Mouse (Mus musculus): ENCODE results near the gene Tmem145. TPM values are rescaled to one million over a fixed set of nuclear protein-coding genes. Genes with fewer than 3 reads are reported as not detected.
A peak's percentile ranks its signal among the peaks of the same experiment; 100 is the strongest.
"Not testable (repeated sequence)": the region's sequence is repeated elsewhere in the genome, so short reads cannot be mapped to it uniquely, and the experiment has no call there.

Gene Tmem145
- not detected for total RNA-seq (2018; cell fraction: chromatin; rRNA removed)
- not detected for total RNA-seq (2018; cell fraction: cytosol; rRNA removed)
- total RNA-seq (2018; cell fraction: nucleus; rRNA removed) = not detected
- polyA plus RNA-seq (2018) = not detected in 3 replicates

DNA sequence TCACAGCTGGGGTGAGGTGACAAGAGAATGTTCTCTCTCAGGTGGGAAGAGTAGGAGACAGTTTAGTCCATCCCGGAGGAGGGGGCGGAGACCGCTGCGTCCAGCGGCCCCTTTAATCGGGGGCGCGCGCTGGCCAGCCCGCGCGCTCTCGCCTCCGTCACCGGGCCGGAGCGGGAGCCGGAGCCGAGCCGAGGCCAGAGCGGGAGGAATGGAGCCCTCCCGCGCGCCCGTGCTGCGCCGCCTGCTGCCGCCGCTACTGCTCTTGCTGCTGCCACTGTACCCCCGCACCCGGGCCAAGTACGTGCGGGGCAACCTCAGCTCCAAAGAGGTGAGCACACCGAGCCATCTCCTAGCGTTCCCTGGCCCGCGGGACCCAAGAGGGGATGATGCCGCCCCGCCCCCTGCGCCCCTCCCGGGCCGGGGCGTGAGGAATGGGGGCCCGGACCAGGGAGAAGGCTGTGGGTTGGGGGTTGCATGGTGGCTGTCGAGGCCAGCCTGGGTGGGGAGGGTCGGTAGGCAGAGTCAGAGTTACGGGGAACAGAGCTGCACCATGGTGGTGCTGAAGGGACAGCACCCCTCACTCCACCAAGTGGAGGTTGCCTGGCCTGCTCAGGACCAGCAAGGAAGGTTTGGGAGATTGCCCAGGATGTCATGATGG, at the start of gene Tmem145:
Gene Tmem145, plus strand, starts transcription at position 151 of the 658 bp plus-strand sequence.
- WGBS (ENCODE audit: missing documents) = 4% methylated on average over 25 of the region's 47 CpGs
- no peaks in the 10 kb centered on the region for H3K36me3 ChIP-seq (ENCODE audit: inconsistent target)
- no peak within 1 kb of the TSS for H3K4me3 ChIP-seq (ENCODE audit: inconsistent target)
- no peak within 1 kb of the TSS for H3K27ac ChIP-seq
- H3K79me2 ChIP-seq (ENCODE audit: inconsistent target) = no peaks in the 10 kb centered on the region

DNA sequence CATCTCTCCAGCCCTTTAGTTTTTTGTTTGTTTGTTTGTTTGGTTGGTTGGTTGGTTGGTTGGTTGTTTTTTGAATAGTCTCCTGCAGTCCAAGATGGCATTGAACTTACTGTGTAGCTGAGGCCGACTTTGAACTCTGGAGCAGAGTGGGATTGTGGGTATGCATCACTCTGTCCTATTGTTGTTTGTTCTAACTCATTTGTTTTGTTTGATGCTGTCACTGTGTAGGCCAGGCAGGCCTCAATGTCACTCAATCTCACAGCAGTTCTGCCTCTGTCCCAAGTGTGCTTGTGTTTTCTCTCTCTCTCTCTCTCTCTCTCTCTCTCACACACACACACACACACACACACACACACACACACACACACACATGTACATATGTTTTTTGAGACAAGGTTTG, 44.0 kb upstream of the Tmem145 start:
- Histone ChIP-seq H3K36me3 (ENCODE audit: inconsistent target) (no peaks in the 10 kb centered on the region), H3K4me3 (ENCODE audit: inconsistent target) (no peak overlapping the region), H3K27ac (no peak overlapping the region), H3K79me2 (ENCODE audit: inconsistent target) (no peaks in the 10 kb centered on the region)
- WGBS (ENCODE audit: missing documents) = 100% methylated on average over 1 of the region's 1 CpGs

DNA sequence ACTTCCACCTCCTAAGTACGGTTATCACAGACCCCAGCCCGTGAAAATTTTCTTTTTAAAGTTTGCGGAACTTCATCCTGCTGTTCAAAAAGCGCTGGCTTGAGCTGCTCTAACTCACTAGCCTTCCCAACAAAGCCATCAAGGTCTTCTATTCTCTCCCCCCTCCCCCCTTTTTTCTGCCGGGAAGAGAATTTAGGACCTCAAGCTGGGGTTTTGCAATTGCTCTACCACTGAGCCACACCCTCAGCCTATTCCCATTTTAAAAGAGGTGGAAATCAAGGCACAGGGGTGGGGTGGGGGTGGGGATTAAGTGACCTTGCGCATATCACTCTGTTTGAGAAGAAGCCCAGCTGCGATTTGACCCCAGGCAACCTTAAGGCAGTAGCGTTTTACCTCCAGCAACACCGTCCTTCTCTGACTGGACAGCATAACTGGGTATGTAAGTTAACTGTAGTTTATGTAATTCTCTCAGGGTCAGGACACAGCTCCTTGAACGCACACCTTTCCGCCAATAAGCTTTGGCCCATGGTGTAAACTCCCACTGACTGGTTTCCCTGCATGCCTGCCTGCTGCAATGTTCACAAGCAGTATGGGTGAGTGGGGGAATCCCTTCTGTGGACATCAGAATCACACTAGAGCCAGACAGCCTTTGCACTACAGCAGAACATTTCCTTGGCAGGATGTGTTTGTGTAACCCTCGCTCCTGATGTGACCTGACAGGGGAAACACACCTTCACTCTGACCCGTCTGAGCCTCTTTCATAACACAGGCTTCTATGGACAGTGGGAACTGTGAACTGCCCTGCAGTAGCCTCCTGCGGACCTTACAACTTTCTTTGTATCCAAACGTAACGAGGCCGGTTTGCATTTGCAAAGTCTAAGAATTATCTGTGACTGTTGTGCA, 41.7 kb upstream of the Tmem145 start:
- Histone ChIP-seq H3K79me2 (ENCODE audit: inconsistent target) (peaks cover 9% of the 10 kb centered on the region), H3K36me3 (ENCODE audit: inconsistent target) (no peaks in the 10 kb centered on the region), H3K4me3 (ENCODE audit: inconsistent target) (no peak overlapping the region), H3K27ac (no peak overlapping the region)
- 87% methylated on average over 17 of the region's 17 CpGs for WGBS (ENCODE audit: missing documents)

DNA sequence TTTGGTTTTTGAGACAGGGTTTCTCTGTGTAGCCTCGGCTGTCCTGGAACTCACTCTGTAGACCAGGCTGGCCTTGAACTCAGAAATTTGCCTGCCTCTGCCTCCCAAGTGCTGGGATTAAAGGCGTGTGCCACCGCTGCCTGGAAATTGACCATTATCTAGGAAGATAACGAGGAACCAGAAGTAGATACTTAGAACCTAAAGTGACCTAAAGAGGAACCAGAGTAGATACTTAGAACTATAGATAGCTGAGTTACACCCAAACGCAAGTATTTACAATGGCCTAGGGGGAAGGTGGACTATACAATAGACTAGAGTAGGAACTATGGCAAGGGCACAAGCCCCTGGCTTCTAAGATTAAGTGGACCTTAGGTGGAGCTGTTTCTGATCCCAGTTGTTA, 40.2 kb upstream of the Tmem145 start:
- peaks cover 22% of the 10 kb centered on the region for H3K79me2 ChIP-seq (ENCODE audit: inconsistent target)
- WGBS (ENCODE audit: missing documents) = 69% methylated on average over 4 of the region's 5 CpGs
- not testable (repeated sequence) for H3K27ac ChIP-seq; H3K4me3 ChIP-seq (ENCODE audit: inconsistent target); H3K36me3 ChIP-seq (ENCODE audit: inconsistent target)

DNA sequence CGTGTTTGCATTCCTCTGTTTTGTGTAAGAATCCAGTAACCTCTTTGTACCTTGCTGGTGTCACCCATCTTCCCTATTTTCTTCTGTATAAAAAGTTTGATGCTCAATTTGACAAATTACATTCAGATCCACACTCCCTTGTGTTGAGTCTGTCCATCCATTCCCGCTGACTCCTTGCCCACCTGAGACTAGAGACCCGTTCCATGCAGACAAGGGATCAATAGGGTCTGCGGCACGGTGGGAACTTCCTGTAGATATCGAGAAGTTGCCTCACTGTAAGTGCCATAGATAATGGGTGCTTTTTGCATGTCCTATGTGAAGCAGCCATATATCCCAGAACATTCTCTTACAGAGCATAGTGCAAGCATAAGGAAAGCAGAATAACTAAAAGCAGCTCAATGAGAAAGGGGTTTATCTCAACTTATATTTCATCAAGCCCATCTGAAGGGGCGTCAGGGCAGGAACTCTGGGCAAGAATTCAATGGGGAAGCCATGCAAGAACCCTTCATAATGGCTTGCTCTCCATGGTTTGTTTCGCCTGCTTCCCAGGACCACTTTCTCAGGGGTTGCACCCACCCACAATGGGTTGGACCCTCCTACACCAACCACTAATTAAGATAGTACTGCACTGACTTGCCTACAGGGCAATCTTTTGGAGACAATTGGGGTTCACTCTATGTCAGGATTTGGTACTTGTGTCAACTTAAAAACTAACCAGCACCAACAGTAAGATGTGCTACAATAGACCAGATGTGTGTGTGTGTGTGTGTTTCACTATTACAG, 39.5 kb upstream of the Tmem145 start:
- Histone ChIP-seq H3K4me3 (ENCODE audit: inconsistent target) (no peak overlapping the region), H3K27ac (no peak overlapping the region), H3K79me2 (ENCODE audit: inconsistent target) (peaks cover 29% of the 10 kb centered on the region), H3K36me3 (ENCODE audit: inconsistent target) (no peaks in the 10 kb centered on the region)
- WGBS (ENCODE audit: missing documents) = 95% methylated on average over 8 of the region's 8 CpGs

DNA sequence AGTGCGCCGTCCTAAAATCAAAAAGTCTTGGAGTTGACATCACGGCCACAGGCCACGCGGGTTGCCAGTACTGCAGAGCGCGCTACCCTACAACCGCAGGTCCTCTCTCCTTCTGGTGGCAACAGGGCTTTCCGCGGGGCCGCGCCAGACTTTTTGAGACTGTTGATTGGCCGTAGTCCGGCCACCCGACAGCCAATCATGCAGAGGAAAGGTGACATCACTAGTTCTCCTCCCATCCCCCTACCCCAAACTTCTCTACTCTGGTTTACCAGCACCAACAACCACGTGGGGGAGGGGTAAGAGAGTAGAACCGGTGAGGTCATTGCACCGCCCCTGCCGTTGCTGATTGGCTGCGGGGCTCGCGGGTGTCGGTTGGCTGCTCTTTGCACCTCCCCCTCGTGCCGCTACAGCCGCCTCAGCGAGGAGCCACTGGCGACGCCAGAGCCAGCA, 38.6 kb upstream of the Tmem145 start, which contains the start of gene Cic:
Gene Cic, plus strand, starts transcription at position 404 of the 450 bp plus-strand sequence.
- peak within 1 kb of the TSS; percentile 77 for H3K4me3 ChIP-seq (ENCODE audit: inconsistent target)
- WGBS (ENCODE audit: missing documents) = 2% methylated on average over 29 of the region's 29 CpGs

DNA sequence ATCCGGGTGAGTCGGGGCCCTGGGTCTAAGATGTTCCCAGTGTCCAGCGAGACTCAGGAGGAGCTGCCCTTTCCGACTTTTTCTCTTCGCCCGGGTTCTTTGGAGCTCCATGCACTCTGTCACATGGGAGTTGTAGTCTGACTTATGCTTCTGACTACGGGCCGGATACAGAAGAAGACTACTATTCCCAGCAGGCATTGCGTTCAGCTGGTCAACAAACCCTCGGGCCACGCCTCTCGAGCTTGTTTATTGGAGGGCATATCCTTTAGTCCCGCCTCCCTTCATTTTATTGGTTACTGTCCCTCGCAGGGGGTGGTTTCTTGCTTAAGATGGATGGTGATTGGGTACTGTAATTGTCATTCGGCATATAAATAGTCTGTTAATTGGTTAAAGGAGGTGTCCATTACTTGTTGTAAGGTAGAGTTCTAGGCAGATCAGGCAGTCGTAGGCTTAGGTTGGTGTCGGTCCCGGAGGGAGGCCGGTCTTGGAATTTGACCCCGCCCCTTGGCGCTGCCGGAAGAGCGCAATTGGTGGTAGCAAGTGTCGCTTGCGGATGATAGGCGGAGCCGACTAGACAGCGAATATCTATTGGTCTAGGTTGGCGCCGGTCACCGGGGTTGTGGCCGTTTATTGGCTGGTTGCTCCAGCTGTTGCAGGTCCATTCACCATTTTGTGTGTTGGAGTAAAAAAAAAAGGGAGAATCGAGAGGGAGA, 38.0 kb upstream of the Tmem145 start:
- WGBS (ENCODE audit: missing documents) = under 1% methylated on average over 32 of the region's 33 CpGs
- Histone ChIP-seq H3K36me3 (ENCODE audit: inconsistent target) (no peaks in the 10 kb centered on the region), H3K4me3 (ENCODE audit: inconsistent target) (peak overlapping the region; percentile 77), H3K27ac (peak overlapping the region; percentile 92), H3K79me2 (ENCODE audit: inconsistent target) (peaks cover 38% of the 10 kb centered on the region)

More for the DNA sequence above, 38.6 kb upstream of the Tmem145 start, which contains the start of gene Cic:
- Histone ChIP-seq H3K79me2 (ENCODE audit: inconsistent target) (peaks cover 35% of the 10 kb centered on the region), H3K27ac (peak within 1 kb of the TSS; percentile 92), H3K36me3 (ENCODE audit: inconsistent target) (no peaks in the 10 kb centered on the region)

DNA sequence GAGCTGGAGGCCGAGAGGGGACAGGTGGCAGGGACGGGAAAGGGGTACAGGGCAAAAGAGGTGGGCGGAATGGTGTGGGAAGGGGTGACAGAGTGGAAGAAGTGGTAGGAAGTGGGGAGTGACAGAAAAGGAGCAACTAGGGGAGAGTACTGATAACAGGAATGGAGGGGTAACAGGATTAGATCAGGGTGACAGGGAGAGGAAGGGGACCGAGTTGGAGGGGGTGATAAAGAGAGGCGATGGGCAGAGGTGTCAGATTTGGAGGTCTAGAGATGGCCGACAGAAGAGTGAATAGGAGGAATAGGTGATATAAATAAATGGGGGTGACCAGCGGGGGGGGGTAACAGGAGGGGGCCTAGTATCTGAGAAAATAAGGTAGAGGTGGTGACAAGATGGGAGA, 37.3 kb upstream of the Tmem145 start:
- no peaks in the 10 kb centered on the region for H3K36me3 ChIP-seq (ENCODE audit: inconsistent target)
- WGBS (ENCODE audit: missing documents) = 0% methylated on average over 7 of the region's 7 CpGs

DNA sequence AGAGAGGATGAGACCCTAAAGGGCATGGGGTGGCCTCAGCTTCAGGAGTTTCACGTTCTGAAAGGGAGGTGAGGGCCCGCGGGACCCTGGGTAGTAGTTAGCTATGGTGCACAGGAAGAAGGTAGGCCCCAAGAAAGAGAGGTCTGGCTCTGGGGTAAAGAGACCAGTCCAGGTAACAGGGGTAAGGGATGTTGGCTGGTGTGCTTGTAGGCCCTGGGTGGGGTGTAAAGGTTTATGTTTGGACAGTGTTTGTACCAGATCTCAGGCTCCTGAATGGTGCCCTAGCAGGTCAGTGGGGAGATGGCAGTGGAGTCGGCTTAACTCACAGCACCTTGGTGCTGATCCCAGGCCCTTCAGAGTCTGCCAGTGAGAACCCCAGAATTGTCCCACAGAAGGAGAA, 36.9 kb upstream of the Tmem145 start:
- H3K79me2 ChIP-seq (ENCODE audit: inconsistent target) = peaks cover 45% of the 10 kb centered on the region
- 0% methylated on average over 4 of the region's 4 CpGs for WGBS (ENCODE audit: missing documents)
- H3K4me3 ChIP-seq (ENCODE audit: inconsistent target) = peak overlapping the region; percentile 77
- peak overlapping the region; percentile 80 for H3K27ac ChIP-seq
- no peaks in the 10 kb centered on the region for H3K36me3 ChIP-seq (ENCODE audit: inconsistent target)

More for the DNA sequence above, 37.3 kb upstream of the Tmem145 start:
- H3K4me3 ChIP-seq (ENCODE audit: inconsistent target) = peak overlapping the region; percentile 77
- H3K79me2 ChIP-seq (ENCODE audit: inconsistent target) = peaks cover 41% of the 10 kb centered on the region
- peak overlapping the region; percentile 80 for H3K27ac ChIP-seq

DNA sequence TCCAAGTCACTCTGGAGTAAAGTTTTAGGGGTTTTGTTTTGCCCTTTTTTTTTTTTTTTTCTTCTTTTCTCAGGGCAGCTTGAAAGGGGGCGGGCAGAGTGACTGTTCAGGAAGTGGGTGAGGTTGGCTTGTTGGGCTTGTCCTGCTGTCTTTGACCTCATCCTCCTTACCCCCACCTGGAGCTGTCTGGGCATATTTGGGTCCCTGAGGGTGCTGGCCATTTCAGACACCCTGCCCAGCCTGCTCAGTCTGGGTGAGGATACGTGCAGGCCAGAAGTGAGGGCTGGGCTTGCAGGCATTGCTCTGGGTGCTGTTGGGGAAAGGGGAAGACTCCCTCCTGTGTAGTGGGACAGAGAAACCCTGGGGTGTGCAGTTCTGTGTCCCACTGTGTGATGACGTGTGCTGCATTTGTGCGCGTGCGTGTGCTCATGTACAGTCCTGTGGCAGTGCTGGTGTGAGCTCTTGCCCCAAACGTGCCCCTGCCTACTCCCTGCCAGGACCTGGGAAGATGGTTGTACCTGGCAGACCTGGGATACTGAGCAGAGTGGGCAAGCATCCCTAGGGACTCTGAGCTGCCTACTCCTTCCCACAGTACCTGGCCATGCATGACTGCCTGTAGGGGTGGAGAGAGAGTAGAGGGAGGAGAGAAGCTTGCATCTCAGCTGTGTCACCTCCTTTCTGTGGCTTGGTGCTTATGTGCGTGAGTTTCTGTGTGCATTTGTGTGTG, 36.2 kb upstream of the Tmem145 start:
- Histone ChIP-seq H3K36me3 (ENCODE audit: inconsistent target) (no peaks in the 10 kb centered on the region), H3K4me3 (ENCODE audit: inconsistent target) (peak overlapping the region; percentile 77), H3K27ac (peak overlapping the region; percentile 80), H3K79me2 (ENCODE audit: inconsistent target) (peaks cover 52% of the 10 kb centered on the region)
- 22% methylated on average over 7 of the region's 8 CpGs for WGBS (ENCODE audit: missing documents)

DNA sequence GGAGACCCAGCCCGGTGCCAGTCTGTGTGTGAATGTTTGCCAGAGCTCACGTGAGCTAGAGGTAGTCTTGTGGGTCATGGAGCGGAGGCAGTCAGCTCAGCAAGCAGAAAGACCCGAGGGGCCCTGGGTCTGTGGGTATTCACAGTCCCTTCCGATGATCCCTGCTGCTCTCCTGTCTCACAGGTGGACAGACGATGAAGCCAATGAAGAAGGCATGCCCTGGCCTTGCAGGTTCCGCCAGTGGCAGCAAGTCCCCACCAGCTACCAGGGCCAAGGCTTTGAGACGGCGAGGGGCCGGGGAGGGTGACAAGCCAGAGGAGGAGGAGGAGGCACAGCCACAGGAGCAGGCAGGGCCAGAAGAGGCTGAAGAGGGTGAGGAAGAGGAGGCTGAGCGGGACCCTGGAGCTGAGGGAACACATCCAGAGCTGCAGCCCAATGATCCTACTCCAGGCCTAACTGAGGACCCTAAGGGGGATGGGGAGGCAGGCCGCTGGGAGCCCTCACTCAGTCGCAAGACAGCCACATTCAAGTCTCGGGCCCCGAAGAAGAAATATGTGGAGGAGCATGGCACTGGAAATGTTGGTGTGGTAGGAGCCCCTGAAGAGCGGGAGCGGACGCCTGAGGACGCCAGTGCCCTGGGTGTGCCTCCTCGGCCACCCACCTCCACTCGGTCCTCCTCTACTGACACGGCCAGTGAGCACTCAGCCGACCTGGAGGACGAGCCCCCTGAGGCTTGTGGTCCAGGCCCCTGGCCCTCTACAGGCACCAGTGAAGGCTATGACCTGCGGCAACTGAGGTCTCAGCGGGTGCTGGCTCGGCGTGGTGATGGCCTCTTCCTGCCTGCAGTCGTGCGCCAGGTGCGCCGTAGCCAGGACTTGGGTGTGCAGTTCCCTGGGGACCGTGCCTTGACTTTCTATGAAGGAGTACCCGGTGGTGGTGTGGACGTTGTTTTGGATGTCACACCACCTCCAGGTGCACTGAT, 35.0 kb upstream of the Tmem145 start:
- WGBS (ENCODE audit: missing documents) = 94% methylated on average over 34 of the region's 35 CpGs
- peaks cover 65% of the 10 kb centered on the region for H3K79me2 ChIP-seq (ENCODE audit: inconsistent target)
- H3K36me3 ChIP-seq (ENCODE audit: inconsistent target) = no peaks in the 10 kb centered on the region
- H3K27ac ChIP-seq = peak overlapping the region; percentile 80; the same call in 1 of the 2 replicates
- H3K4me3 ChIP-seq (ENCODE audit: inconsistent target) = no peak overlapping the region

DNA sequence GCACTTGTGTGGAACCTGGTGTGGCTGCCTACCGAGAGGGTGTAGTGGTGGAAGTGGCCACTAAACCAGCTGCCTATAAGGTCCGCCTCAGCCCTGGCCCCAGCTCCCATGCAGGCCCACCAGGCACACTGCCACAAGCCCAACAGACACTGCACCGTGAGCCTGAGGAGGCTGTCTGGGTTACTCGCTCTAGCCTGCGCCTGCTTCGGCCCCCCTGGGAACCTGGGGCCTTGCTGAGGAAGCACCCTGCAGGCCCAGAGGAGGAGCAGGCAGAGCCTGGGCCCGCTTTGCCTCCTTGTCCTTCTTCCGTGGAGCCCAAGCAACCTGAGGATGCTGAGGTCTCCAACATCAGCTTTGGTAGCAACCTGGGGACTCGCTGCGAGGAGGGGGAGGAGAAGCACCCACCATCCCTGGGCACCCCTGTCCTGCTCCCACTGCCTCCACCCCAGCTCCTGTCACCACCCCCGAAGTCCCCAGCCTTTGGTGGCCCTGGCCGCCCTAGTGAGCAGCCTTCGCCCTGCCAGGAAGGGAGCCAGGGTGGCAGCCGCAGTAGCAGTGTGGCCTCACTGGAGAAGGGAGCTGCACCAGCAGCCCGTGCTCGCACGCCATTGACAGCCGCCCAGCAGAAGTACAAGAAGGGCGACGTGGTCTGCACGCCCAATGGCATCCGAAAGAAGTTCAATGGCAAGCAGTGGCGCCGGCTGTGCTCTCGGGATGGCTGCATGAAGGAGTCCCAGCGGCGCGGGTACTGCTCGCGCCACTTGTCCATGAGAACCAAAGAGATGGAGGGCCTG, 34.1 kb upstream of the Tmem145 start:
- Histone ChIP-seq H3K27ac (no peak overlapping the region), H3K79me2 (ENCODE audit: inconsistent target) (peaks cover 70% of the 10 kb centered on the region), H3K4me3 (ENCODE audit: inconsistent target) (no peak overlapping the region), H3K36me3 (ENCODE audit: inconsistent target) (no peaks in the 10 kb centered on the region)
- 96% methylated on average over 30 of the region's 30 CpGs for WGBS (ENCODE audit: missing documents)
